Mouse (Mus musculus) liver, postnatal 0 days (tissue): ENCODE results near the gene Gmds.

Experiments used
- CTCF ChIP-seq: sonication (generic); IDR thresholded peaks from 2 replicates; pipeline ENCODE4 v1.5.1; 2016; ENCODE audit warnings: antibody characterized with exemption, low read depth
- EP300 ChIP-seq: IDR thresholded peaks from 2 replicates; pipeline ENCODE4 v1.6.1; 2016; ENCODE audit warnings: antibody characterized with exemption, low read depth, mild to moderate bottlenecking

GRCm38 (mm10) chr13:31779281-31779981, 559.1 kb downstream of the Gmds start:
- no peak for TF ChIP-seq CTCF
- TF ChIP-seq EP300 = no peak
